Mouse (Mus musculus): Measurements from ENCODE around the gene Disp1. TPM values are rescaled to one million over a fixed set of nuclear protein-coding genes. Genes with fewer than 3 reads are reported as not detected.
A peak's percentile ranks its signal among the peaks of the same experiment; 100 is the strongest.

Disp1 gene
- polyA plus RNA-seq, 1 experiment from 2014 or later, result 34.8 TPM

DNA sequence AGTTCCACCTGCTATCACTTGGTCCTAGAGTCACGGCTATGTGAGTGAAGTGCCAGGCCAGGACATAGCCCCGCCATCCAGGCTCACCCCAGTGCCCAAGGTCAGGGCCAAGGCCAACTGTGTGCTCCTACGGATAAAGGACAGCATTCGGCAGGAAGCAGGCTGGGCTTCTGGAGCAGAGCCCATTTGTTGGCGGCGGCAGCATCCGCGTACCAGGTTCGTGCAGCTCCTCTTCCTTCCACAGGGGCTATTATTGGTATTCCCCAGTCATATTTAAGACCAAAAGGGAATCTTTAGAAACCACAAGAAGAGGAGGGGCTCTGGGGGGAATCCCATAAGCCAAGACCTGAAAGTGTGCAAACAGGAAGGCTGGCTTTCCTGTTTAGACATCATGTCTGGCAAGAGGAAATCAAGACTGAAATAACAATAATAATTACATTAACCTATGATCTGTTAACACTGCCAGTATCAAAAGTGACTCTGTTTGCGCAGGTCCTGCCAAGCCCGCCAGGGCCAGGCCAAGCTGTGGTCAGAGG lies 180.4 kb downstream of the Disp1 start:
- H3K9me3 ChIP-seq, result no peaks in the 10 kb centered on the region
- peak overlapping the region; percentile 23; the same call in 1 of the 2 replicates for H3K27ac ChIP-seq
- 73% methylated on average over 11 of the region's 11 CpGs for WGBS
- peaks cover 24% of the 10 kb centered on the region for H3K4me1 ChIP-seq
- ATAC-seq (ENCODE audit: insufficient number of reproducible peaks, low FRiP score, low TSS enrichment, low read depth), result no peak
- H3K4me3 ChIP-seq, result no peak overlapping the region
- H3K36me3 ChIP-seq, result no peaks in the 10 kb centered on the region
- H3K9ac ChIP-seq, result no peak overlapping the region
- H3K4me2 ChIP-seq, result no peak overlapping the region
- no peaks in the 10 kb centered on the region for H3K27me3 ChIP-seq

DNA sequence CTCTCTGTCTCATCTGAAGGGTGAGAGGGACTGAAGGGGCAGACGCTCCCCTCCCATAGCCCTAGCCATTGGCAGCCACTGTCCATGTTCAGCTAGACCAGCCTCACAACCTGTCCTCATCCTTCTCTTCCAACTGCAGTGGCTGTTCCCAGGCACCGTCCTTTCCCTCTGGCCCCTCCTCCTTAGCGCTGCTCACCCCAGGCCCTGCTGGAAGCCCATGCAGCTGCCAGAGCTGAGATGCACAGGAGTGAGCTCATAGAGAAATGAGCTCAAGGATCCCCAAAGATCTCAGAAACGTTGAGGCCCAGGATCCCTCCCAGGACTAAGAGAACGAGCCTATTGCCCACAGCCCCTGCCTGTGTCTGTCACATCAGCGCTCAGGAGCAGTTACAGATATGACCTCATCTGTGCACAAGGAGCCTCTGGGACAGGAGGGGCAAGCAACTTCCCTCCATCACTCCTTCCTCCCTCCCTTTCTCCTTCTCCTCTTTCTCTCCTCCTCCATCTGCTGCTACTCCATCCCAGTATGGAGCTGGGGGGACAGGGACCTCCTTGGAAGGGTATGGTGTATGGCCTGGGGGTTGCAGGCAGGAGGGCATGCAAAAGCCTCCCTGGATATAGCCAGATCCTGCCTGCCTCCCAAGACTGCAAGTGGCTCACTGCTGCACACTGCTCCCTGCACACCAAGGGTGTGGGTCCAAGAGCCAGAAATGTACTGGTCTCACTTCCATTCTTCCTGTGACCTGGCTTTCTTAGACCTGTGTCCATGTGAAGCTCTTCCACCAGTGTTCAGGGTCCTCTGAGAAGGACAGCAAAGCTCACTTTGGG lies 181.2 kb downstream of the Disp1 start:
- peak overlapping the region; percentile 28; the same call in 1 of the 2 replicates for H3K27ac ChIP-seq
- WGBS, result 45% methylated on average over 6 of the region's 6 CpGs

DNA sequence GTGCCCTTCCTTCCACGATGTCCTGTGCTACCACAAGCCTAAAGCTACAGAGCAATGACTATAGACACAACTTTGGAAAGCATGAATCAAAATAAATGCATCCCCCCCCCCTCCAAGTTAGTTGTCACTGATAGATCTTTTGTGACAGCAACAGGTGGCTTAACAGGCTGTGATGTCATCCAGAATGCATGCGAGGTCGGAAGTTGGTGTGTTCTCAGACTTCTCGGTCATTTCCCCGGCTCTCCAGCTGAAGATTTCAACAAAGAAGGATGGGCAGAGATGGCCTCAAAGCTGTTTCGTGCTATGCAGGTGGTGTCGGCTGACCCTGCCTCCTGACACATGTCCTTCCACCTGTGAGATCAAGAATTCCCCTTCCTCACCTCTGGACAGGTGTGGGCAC lies 181.9 kb downstream of the Disp1 start:
- Histone ChIP-seq H3K27ac (0 out of 2 replicates have a peak overlapping the region, but pooled peaks have one; percentile 28), H3K9ac (no peak overlapping the region), H3K27me3 (no peaks in the 10 kb centered on the region), H3K9me3 (no peaks in the 10 kb centered on the region), H3K4me1 (peaks cover 23% of the 10 kb centered on the region), H3K4me3 (no peak overlapping the region), H3K36me3 (no peaks in the 10 kb centered on the region), H3K4me2 (no peak overlapping the region)
- no peak for ATAC-seq (ENCODE audit: insufficient number of reproducible peaks, low FRiP score, low TSS enrichment, low read depth)
- 79% methylated on average over 7 of the region's 7 CpGs for WGBS

More for the DNA sequence above, 181.2 kb downstream of the Disp1 start:
- Histone ChIP-seq H3K27me3 (no peaks in the 10 kb centered on the region), H3K9ac (no peak overlapping the region), H3K4me2 (no peak overlapping the region), H3K4me3 (no peak overlapping the region), H3K36me3 (no peaks in the 10 kb centered on the region), H3K9me3 (no peaks in the 10 kb centered on the region), H3K4me1 (peaks cover 23% of the 10 kb centered on the region)
- peak; percentile 66 for ATAC-seq (ENCODE audit: insufficient number of reproducible peaks, low FRiP score, low TSS enrichment, low read depth)

Small RNAs within 50 kb of the gene (microRNA-seq; reads per million reads assigned to microRNA genes)
- not detected for gene Gm24975

Other genes starting within 250 kb of the Disp1 start
- gene Aida, start 75.1 kb upstream of the Disp1 start, polyA plus RNA-seq (2015; fragmentation: Nextera tagmentation; extraction: Ambion mirVana), result 54.7 and 59.0 TPM in 2 replicates
- 39.5 and 40.4 TPM in 2 replicates for gene Brox, start 75.7 kb upstream of the Disp1 start, polyA plus RNA-seq (2015; fragmentation: Nextera tagmentation; extraction: Ambion mirVana)
- 110 and 134 TPM in 2 replicates for gene Mia3, start 148.0 kb upstream of the Disp1 start, polyA plus RNA-seq (2015; fragmentation: Nextera tagmentation; extraction: Ambion mirVana)
- 20.6 TPM in 2 replicates for gene Taf1a, start 167.5 kb upstream of the Disp1 start, polyA plus RNA-seq (2015; fragmentation: Nextera tagmentation; extraction: Ambion mirVana)
- gene Hhipl2, start 196.7 kb upstream of the Disp1 start, polyA plus RNA-seq (2015; fragmentation: Nextera tagmentation; extraction: Ambion mirVana), result 0.17 and 0.95 TPM in 2 replicates